Mouse (Mus musculus): Measurements from ENCODE around the gene Crispld2.
A peak's percentile ranks its signal among the peaks of the same experiment; 100 is the strongest.

The Crispld2 gene

DNA sequence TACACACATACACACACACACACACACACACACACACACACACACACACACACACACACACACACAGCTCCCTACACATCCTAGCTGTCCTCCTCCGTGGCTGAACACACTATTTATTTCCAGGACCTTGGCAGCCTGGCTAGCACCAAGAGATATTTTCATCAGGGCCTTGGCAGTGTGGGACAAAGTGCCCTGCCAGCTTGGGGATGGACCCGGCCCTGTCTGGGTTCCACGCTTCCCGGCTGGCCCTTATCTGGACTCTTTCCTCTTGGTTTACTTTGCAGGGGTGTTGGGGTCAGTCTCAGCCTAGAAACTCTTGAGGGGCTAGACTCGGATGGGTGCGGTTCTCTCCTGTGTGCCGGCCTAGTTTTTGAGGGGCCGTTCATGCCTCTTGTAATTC is 8.2 kb downstream of the Crispld2 start:
- DNase-seq (ENCODE audit: low read depth, low spot score) = no peak

DNA sequence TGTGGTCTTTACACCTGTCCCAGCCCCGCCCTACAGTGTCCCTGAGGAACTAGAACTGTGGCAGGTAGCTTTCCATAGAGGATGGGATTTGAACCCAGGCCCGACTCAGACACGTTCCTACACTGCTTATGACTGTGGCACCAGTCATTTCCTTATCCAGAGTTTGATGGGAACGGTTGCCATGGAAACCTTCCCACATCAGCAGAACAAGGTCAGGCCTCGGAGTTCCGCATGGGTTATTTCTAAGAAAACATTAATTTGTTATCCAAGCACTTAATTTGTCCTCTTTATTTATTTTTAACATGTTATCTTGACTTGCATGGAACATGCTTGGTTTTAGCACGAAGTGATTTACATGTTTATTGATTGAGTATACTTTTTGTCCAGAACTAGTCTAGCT is 9.5 kb downstream of the Crispld2 start:
- DNase-seq (ENCODE audit: low read depth, low spot score) = no peak

DNA sequence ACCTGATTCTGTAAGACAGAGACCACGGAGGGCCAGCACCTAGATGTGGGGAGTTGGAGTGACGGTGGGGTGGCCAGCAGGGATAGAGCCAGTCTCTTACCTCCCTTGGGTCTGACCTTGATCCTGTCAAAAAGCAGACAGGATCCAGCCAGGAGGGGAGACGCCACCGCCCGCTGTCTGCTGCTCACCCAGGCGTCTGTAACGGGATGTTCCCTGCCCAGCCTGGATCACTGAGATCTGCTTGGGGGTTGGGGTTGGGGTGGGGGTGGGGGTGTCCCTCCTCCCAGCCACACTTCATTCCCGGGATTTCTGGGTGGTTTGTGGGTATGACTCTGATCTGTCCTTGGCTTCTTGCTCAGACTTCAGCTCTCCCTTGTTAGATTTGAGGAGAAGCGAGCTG is 10.1 kb downstream of the Crispld2 start:
- no peak for DNase-seq (ENCODE audit: low read depth, low spot score)

DNA sequence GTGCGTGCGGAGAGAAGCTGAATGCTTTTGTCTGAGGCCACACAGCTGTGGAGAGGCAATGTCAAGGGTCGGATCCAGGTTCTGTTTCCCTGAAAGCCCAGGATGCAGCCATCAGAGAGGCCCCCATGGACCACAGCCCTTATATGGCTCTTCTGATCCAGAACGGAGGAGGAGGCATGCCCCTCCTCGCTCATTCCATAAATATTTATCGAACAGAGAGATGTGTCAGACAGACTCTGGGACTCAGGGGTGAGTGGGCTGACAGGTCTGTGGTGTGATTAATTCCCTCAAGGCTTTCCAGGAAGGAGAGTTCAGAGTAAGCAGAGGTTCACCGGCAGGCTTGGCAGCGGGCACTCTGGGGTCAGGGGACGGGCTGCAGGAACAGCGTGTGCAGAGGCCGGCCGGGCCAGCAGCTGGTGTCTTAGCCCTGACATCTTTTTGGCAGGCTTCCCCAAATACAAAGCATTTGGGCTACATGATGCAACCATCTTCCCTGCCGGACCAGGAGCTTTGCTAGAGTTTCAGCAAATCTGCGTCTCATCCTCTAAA is 12.0 kb downstream of the Crispld2 start:
- no peak for DNase-seq (ENCODE audit: low read depth, low spot score)

DNA sequence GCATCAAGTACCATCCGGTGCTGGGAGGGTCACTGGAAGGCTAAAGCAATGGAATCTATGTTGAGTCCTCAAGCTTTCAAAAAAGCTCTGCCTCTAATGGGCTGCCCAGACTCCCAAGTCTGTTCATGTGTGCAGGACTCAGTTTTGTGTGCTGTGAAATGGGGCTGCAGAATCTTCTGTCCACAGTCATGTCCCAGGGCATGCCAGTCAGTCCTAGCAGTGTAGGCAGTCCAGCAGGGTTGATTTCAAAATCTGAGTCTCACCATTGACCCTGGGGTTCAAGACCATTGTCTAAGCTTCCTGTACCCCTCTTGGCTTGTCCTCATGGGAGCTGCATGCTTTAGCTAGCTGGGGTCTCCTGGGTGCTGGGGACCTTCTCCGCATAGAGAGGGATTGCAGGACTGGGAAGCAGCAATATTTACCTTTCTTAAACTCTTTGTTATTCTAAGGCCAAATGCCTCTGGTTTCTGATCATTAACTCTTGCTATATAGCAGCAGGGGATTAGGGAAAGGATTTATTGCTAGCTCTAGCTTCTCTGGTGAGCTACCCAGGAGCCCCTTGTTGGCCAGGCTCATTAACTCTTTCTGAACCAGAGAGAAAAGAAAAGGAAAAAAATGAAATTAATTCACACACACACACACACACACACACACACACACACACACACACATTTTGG is 12.6 kb downstream of the Crispld2 start:
- DNase-seq (ENCODE audit: low read depth, low spot score) = no peak

DNA sequence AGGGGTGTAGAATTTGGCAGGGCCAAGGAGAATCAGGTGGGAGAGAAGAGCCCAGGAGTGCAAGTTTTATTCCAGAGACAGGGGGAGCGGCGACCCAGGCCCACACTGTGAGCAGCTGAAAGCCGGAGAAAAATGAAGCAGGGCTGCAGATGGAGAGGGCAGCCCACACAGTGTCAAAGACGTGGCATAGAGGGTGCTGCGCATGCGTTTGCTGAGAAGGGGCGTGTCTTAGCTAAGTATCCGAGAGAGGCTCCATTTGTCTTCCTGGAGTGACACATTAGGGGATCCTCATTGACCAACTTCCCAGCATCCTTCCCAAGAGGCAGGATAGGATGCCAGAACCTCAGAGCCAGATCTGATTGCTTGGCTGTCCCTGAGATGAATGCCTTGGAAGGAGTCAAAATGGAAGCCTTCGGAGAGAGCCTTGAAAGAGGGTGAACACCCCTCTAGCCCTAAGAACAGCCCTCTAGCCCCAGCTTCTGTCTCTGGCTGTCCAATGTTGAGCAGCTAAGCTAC is 14.5 kb downstream of the Crispld2 start:
- no peak for DNase-seq (ENCODE audit: low read depth, low spot score)

DNA sequence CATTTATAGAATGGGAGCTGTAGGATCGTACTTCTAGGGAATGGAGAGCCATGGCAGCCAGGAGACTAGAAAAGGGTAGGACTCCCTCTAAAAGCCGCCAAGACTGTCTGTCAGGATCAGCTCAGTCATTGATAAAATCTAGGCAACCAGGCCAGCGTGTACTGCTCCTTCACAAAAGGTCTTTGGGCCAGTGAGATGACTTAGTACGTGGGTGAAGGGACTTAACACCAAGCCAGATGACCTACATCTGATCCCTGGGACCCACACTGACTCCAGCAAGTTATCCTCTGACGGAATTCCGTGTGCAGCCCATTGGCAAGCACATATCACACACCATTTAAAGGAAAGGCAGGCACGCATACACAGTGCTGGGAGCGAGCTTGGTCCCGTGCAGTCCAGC is 14.9 kb downstream of the Crispld2 start:
- DNase-seq (ENCODE audit: low read depth, low spot score) = no peak

DNA sequence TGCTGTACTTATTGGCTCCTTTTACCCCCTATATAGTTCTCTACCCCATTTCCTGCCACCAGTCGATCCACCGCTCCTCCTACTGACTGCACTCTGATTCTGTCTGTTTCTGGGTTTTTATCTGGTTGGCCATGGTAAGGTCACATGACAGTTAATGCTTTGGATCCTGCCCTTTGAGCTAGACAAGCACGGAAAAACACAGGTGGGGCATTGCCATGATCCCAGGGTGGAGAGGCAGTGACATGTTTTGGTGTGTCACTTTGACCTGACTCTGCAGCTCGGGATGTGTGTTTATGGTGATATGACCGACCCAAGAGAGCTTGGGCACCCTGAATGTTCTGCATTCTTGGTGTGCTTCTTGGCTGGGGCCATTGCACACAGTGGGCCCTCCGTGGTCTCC is 17.0 kb downstream of the Crispld2 start:
- DNase-seq (ENCODE audit: low read depth, low spot score) = no peak

DNA sequence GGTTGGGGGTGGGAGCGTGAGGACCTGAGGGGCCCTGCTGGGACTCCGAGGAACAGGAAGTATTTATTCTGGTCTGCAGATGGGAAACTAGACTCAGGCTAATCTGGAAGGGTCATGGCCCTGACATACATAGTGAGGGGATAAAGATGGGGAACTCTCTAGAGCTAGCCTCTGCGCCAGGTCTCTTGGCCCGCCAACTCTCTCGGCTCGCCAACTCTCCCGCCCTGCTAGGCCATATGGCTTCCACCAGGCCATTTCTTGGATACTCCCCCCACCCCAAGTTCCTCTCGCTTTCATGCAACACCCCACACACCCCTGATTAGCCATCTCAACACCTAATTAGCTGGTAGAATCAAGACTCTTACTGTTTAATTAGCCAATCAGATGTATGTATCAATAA is 20.3 kb downstream of the Crispld2 start:
- no peak for DNase-seq (ENCODE audit: low read depth, low spot score)

DNA sequence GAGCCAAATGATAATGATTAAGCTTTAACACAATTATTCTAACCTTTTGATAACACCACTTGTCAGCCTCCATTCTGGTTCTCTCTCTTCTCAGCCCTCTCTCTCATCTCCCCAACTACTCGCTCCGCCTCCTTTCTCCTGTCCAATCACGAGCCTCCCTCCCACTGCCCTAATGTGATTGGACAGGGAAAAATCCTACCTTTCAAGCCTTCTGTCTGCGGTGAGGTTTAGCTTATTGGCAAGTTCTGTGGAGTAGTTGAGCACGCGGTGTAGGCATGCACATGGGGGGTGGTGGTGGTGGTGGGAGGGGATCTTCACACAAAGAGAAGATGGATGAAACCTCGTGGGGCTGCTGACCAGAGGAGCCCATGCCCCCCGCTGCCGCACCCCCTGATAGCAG is 20.7 kb downstream of the Crispld2 start:
- peak; percentile 22 for DNase-seq (ENCODE audit: low read depth, low spot score)

DNA sequence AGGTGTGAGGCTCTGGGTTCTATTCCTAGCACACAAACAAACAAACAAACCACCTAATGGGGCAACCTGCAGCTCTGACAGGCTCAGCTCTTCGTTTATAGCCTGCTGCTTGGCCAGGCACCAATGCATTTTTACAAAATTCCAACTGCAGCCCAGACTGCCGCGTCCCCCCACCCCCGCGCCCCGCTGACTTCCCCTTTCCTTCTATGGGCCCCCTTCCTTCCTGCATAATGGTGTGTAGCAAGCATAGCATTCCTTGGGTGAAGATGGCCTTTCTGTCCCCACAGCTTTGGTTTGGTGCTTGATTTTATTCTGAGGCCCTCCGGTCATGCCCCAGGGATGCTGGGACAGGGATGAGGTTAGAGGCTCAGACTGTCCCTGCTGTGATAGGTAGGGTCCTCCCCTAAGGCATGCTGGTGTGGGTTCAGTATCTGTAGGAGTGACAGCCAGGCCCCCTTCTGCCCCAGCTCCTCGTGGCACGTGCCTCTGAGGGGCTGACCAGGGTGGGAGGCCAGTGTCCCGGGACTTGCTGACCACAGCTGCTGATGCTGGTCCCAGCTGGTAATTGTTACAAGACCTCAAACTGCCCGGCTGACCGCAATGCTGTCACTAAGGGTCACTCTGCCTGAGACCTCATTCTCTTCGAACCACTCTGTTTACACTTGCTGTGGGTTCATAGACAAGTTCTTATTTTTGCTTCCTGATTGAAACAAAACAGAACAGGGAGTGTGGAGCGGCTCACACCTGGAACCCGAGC is 22.2 kb downstream of the Crispld2 start:
- no peak for DNase-seq (ENCODE audit: low read depth, low spot score)

DNA sequence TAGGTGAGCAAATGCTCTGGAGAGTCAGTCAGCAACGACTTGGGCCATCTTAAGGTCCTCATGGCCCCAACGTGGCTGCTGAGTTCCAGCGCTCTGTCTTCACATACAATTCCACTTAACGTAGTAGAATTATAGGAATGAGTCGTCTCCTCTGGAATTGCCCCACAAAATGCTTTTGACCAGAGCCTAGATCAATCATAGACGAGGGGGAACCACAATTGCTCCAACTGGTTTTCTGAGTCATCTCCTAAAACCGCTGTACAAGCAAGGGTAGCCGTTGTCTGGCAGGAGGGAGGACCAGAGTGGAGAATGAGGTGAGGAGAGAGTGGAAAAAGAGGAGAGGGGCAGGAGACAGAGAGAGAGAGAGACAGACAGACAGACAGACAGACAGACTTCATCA is 23.7 kb downstream of the Crispld2 start:
- no peak for DNase-seq (ENCODE audit: low read depth, low spot score)

DNA sequence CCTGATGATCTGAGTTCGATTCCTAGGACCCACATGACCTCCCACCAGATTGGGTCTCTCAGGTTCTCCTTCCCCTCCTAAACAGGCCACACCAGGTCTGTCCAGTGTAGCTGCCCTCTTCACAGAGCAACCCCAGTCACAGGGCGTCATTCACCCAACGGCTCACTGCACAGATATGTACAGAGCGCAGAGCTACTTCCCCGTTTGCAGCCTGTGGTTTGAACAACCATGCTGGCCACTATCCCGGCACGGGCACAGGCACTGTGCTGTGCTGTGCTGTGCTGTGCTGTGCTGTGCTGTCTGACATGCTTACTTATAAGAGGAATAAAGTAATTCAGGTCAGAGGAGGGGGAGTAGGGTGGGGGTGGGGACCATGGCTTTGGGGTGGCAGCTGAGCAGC is 24.2 kb downstream of the Crispld2 start:
- DNase-seq (ENCODE audit: low read depth, low spot score) = peak; percentile 10

DNA sequence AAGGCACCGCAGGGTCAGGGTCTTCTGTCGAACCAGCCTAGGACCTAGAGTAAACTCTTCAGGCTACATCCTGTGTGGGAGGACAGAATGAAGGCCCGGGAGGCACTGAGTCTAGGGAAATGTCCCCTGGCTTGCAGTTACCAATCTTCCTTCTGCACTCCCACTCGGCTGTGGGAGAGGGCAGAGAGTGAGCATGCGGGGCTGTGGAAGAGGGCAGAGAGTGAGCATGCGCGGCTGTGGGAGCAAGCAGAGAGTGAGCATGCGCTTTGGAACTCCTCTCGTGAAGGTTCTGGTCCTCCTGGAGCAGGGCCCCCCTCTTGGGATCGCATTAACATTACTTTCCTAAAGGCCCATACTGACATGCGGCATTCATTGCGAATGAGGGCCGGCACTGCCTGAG is 25.1 kb downstream of the Crispld2 start:
- DNase-seq (ENCODE audit: low read depth, low spot score) = no peak

DNA sequence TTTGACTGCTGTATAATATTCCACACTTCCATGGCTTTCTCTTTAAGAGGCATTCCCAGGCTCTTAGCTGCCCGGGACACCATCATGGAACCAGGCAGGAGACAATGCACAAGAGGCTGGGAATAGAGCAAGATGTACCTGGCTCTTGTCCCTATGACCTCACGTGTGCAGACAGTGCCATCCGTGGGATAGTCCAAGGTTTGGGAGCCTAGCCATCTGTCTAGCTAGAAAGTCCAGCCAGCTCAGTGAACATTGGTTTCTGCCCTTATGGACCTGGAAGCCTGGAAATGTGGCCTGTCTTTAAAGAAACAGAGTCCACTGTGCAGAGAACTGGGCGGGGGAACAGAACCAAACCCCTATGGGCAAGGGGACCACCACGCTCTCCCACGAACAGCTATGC is 25.5 kb downstream of the Crispld2 start:
- DNase-seq (ENCODE audit: low read depth, low spot score) = no peak

DNA sequence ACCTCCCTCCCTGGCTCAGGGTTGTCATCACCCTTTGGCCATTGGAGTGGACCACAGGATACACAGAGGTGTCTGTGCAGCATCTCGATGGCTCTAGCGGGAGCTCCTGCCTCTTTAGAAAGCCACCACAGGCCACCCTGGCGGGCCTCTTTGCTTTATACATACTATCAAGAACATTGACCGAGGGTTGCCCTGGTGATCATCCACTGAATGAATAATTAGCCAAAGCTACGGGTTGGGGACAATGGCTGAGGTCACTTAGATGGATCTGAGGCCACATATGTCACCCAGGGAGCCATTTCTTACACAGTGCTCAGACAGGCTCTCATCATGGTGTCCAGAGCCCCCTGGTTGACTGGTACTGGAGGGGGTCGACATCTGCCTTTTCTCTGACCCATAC is 26.1 kb downstream of the Crispld2 start:
- no peak for DNase-seq (ENCODE audit: low read depth, low spot score)

DNA sequence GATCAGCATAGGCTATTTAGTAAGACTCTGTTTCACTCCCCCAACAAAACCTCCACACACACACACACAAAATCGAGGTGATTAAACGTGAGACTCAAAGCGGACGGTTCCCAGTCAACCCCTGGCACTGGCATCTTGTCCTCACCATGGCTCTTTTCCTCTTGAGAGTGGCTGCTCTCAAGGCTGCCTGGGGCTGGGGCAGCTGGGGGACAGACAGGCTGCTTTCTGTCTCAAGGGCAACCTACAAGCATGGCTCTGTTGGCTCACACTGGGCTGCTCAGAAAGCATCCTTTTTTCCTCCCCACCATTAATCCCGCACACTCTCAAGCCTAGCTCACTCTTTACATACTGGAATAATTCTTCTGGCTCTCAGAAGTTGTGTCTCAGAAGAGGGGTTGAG is 27.1 kb downstream of the Crispld2 start:
- no peak for DNase-seq (ENCODE audit: low read depth, low spot score)

DNA sequence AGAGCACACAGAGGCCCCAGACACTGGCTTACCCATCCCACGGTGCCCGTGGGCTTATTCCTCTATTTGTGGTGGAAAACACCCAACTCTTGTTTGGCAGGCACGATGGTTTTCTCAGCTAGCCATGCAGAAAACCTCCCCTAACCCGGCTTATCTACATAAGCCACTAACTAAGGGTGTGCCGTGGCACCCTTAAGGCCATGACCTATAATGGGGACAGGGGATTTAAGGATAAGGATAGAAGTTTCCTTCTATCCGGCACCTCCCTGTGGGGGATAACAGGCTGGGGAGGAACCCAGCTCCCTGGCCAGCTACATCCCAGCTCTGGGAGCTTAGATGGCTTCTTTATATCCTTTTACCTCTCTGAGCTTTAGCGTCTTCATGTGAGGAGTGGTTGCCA is 28.1 kb downstream of the Crispld2 start:
- no peak for DNase-seq (ENCODE audit: low read depth, low spot score)

DNA sequence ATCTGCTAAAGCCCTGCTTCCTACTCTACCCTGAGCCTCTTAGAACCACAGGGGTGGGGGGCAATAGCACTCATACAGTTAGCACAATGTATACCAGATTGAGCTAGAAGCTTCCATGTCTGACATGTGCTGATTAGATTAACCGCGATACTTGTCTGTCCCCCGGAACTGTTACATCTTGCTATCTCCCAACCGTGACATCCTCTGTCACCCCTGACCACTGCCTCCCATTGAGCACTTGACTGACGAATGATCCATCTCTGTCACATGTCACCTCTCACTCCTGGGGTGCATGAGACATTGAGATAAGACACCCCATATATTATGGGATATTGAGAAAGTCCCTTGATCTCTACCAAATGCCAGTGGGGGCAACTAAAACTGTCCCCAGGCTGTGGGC is 34.0 kb downstream of the Crispld2 start:
- DNase-seq (ENCODE audit: low read depth, low spot score) = no peak

DNA sequence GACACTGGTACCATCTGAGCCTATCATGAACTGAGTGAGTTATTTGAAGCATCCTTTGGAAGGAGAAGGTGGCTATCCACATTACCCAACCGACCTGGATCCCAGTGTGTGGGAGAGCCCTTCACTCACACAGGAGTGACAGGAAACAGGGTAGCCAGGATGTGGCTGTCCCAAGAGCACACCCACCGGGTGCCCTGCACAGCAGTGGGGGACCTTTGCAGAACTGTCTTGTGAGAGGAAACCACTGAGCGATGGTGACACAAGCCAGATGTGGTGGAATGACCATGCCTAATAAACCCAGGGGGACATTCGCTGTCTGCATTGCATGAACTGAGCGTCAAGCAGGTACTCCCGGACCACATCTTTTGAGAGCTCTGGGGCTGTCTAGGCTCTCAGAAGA is 34.8 kb downstream of the Crispld2 start:
- DNase-seq (ENCODE audit: low read depth, low spot score) = no peak

DNA sequence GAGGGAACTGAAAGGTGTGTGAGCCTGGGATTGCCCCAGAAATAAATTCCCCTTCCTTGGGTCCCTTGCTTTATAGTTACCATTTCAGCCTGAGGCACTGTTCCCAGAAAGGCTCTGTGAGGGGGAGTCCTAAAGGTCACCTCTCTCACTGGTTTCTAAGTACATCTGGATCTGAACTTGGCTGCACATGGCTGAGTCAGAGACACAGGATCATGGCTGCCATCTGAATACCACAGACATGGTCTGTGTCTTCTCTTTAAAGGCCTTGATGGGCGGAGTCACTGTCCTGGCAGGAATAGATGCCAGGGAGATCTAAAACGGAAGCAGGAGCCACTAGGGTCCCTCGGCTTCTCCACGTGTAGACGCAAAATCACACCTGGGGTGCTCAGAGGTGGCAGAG is 38.2 kb downstream of the Crispld2 start:
- DNase-seq (ENCODE audit: low read depth, low spot score) = no peak

DNA sequence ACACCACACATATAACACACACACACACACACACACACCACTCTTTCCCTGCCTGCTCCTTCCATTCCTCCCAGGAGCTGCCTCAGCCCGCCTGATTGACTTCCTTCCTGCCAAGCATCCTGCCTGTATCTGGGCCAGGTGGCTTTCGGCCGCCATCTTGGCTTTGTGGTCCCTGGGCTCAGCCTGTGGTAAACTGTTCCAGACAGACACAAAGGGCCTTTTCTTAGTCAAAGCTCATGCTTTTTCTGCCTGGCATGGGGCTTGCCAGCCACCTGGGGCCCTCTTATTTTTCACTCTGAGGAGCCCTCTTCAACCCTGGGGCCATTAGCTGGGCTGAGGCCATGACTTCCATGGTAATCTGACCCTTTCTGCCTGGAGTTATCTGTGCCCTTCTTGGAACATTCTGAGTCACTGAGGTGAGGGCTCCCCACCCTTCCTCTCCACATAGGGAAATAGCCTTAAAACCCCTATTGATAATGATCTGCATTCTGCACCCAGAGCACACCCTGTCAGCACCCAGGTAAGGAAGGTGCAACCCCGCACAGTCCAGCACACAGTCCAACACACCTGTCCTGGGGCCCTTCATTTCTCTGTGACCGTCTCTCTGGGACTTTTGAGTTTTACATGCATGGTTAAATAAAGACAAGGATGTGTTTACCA is 40.4 kb downstream of the Crispld2 start:
- no peak for DNase-seq (ENCODE audit: low read depth, low spot score)

DNA sequence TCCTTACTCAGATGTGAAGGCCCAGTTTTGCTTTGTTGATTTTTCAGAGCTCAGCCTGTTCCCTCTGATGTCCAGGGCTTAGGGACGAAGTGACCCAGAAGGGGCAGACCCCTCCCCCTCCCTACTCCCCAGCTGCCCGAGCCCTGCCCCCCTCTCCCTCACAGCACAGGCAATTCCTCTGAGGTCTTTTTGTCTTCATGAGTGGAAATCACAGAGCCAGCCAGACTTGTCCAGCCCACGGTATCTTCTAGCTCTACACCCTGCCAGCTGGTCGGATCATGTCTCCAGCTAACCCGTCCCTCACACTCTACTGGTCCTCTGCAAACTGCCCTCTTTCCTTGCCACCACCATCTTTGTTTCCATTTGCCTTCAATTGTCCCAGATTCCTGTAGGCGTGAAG is 42.2 kb downstream of the Crispld2 start:
- DNase-seq (ENCODE audit: low read depth, low spot score) = no peak

Measured in A20 (cell line).